Mouse (Mus musculus): ENCODE measurements around the gene Il17a. TPM values are rescaled to one million over a fixed set of nuclear protein-coding genes. Genes with fewer than 3 reads are reported as not detected.
"Not testable (repeated sequence)": the region's sequence is repeated elsewhere in the genome, so short reads cannot be mapped to it uniquely, and the experiment has no call there.

Gene Il17a
- polyA plus RNA-seq, 1 experiment from 2014 or later = not detected

GRCm38 (mm10) chr1:20766526-20766925 lies 35.8 kb downstream of the Il17a start:
- no peaks in the 10 kb centered on the region for H3K9me3 ChIP-seq (ENCODE audit: control insufficient read depth, low read length)
- no peaks in the 10 kb centered on the region for H3K36me3 ChIP-seq (ENCODE audit: control insufficient read depth, insufficient read depth, low read length)
- DNase-seq (ENCODE audit: low spot score, missing footprints) (no peak), ATAC-seq (ENCODE audit: low FRiP score) (no peak)
- H3K4me1 ChIP-seq (ENCODE audit: control insufficient read depth, insufficient read depth, low read length) = no peaks in the 10 kb centered on the region
- H3K4me3 ChIP-seq (ENCODE audit: low read depth, low read length) = no peak overlapping the region
- WGBS = 86% methylated on average over 6 of the region's 6 CpGs
- no peak overlapping the region for H3K27ac ChIP-seq (ENCODE audit: low read depth, low read length)
- no peak overlapping the region for H3K9ac ChIP-seq (ENCODE audit: low read length)
- no peak overlapping the region for H3K4me2 ChIP-seq
- H3K27me3 ChIP-seq (ENCODE audit: control insufficient read depth, insufficient read depth, low read length) = no peaks in the 10 kb centered on the region

GRCm38 (mm10) chr1:20774026-20774730 lies 43.5 kb downstream of the Il17a start:
- not testable (repeated sequence) for H3K36me3 ChIP-seq (ENCODE audit: control insufficient read depth, insufficient read depth, low read length); H3K9ac ChIP-seq (ENCODE audit: low read length); H3K4me2 ChIP-seq; H3K9me3 ChIP-seq (ENCODE audit: control insufficient read depth, low read length); H3K4me1 ChIP-seq (ENCODE audit: control insufficient read depth, insufficient read depth, low read length); H3K27ac ChIP-seq (ENCODE audit: low read depth, low read length); ATAC-seq (ENCODE audit: low FRiP score); H3K4me3 ChIP-seq (ENCODE audit: low read depth, low read length); H3K27me3 ChIP-seq (ENCODE audit: control insufficient read depth, insufficient read depth, low read length)
- 87% methylated on average over 4 of the region's 4 CpGs for WGBS
- peak; percentile 8 for DNase-seq (ENCODE audit: low spot score, missing footprints)

GRCm38 (mm10) chr1:20778366-20778765 lies 47.7 kb downstream of the Il17a start:
- H3K36me3 ChIP-seq (ENCODE audit: control insufficient read depth, insufficient read depth, low read length) = no peaks in the 10 kb centered on the region
- H3K9me3 ChIP-seq (ENCODE audit: control insufficient read depth, low read length) = peaks cover 2% of the 10 kb centered on the region; the same call in 1 of the 2 replicates
- H3K9ac ChIP-seq (ENCODE audit: low read length) = no peak overlapping the region
- ATAC-seq (ENCODE audit: low FRiP score) = no peak
- peak; percentile 77 for DNase-seq (ENCODE audit: low spot score, missing footprints)
- no peaks in the 10 kb centered on the region for H3K27me3 ChIP-seq (ENCODE audit: control insufficient read depth, insufficient read depth, low read length)
- WGBS = 85% methylated on average over 2 of the region's 2 CpGs
- H3K27ac ChIP-seq (ENCODE audit: low read depth, low read length) = no peak overlapping the region
- no peak overlapping the region for H3K4me2 ChIP-seq
- H3K4me3 ChIP-seq (ENCODE audit: low read depth, low read length) = no peak overlapping the region
- no peaks in the 10 kb centered on the region for H3K4me1 ChIP-seq (ENCODE audit: control insufficient read depth, insufficient read depth, low read length)

MicroRNAs within 50 kb of the gene (microRNA counts, 519-probe panel; counts per million panel counts)
- not detected for microRNA mmu-miR-133b

Small RNAs within 50 kb of the gene (microRNA-seq; reads per million reads assigned to microRNA genes)
- not detected for gene Mir133b

Other genes starting within 250 kb of the Il17a start
- not detected in 2 replicates for gene Pkhd1, start 112.8 kb upstream of the Il17a start, polyA plus RNA-seq (2014; fragmentation: Nextera tagmentation; extraction: Ambion mirVana)
- 0.14 TPM in 1 of 2 replicates, not detected in the other for gene Il17f, start 59.7 kb downstream of the Il17a start, polyA plus RNA-seq (2014; fragmentation: Nextera tagmentation; extraction: Ambion mirVana)
- 195 and 210 TPM in 2 replicates for gene Mcm3, start 89.4 kb downstream of the Il17a start, polyA plus RNA-seq (2014; fragmentation: Nextera tagmentation; extraction: Ambion mirVana)
- gene Paqr8, start 159.7 kb downstream of the Il17a start, polyA plus RNA-seq (2014; fragmentation: Nextera tagmentation; extraction: Ambion mirVana) = 7.2 and 7.7 TPM in 2 replicates
- 2.5 and 2.6 TPM in 2 replicates for gene Efhc1, start 220.7 kb downstream of the Il17a start, polyA plus RNA-seq (2014; fragmentation: Nextera tagmentation; extraction: Ambion mirVana)

Data from midbrain, embryonic 11.5 days (tissue).